Mouse (Mus musculus) lung, embryonic 14.5 days (tissue): ENCODE measurements around the gene Plscr2. TPM values are rescaled to one million over a fixed set of nuclear protein-coding genes. Genes with fewer than 3 reads are reported as not detected.
"Not testable (repeated sequence)": the region's sequence is repeated elsewhere in the genome, so short reads cannot be mapped to it uniquely, and the experiment has no call there.

ENCODE experiments used
- ATAC-seq: fragments of 200-750 bp; cut with Nextera tagmentation; 2 replicates; pipeline ENCODE4 v1.8.0; 2017; ENCODE audit warnings: mild to moderate bottlenecking, moderate TSS enrichment, moderate library complexity; ENCODE audit not compliant: insufficient read depth
- DNase-seq: peaks from one replicate; pipeline ENCODE4 v3.0.0-alpha.2; 2015
- H3K27ac ChIP-seq: fragments of 300-500 bp; sonication (generic); 2 replicates; pipeline ENCODE4 v1.5.1; 2014; ENCODE audit warnings: low read depth, mild to moderate bottlenecking, moderate library complexity
- H3K27me3 ChIP-seq: fragments of 300-500 bp; sonication (generic); 2 replicates; pipeline ENCODE4 v1.6.1; 2014; ENCODE audit warnings: low read length, control low read depth; ENCODE audit not compliant: insufficient read depth
- H3K36me3 ChIP-seq: fragments of 300-500 bp; sonication (generic); 2 replicates; pipeline ENCODE4 v1.6.1; 2014; ENCODE audit warnings: control low read depth; ENCODE audit not compliant: insufficient read depth
- H3K4me1 ChIP-seq: fragments of 300-500 bp; sonication (generic); 2 replicates; pipeline ENCODE4 v1.6.1; 2014; ENCODE audit warnings: antibody characterized with exemption, control low read depth; ENCODE audit not compliant: insufficient read depth
- H3K4me2 ChIP-seq: fragments of 300-500 bp; sonication (generic); 2 replicates; pipeline ENCODE4 v1.6.1; 2014; ENCODE audit warnings: mild to moderate bottlenecking
- H3K4me3 ChIP-seq: fragments of 300-500 bp; sonication (generic); 2 replicates; pipeline ENCODE4 v1.5.1; 2014; ENCODE audit warnings: low read depth, low read length
- H3K9ac ChIP-seq: fragments of 300-500 bp; sonication (generic); 2 replicates; pipeline ENCODE4 v1.6.1; 2014
- H3K9me3 ChIP-seq: fragments of 300-500 bp; sonication (generic); 2 replicates; pipeline ENCODE4 v1.6.1; 2016; ENCODE audit warnings: low read depth, low read length, control low read depth
- CTCF ChIP-seq: IDR thresholded peaks from 2 replicates; pipeline ENCODE4 v1.5.1; 2016; ENCODE audit warnings: antibody characterized with exemption, low read depth
- WGBS: fragments of 180-500 bp; shearing (Covaris S2); extraction: QIAGEN DNeasy Blood & Tissue Kit; methylation state at CpG from one replicate; pipeline ENCODE4 v1.1.7; 2014; 5-methylcytosine and 5-hydroxymethylcytosine counted together
- polyA plus RNA-seq: library from polyadenylated mRNA; unstranded; fragments of >200 nt; fragmentation: Nextera tagmentation; extraction: Ambion mirVana; gene quantifications from 2 replicates; pipeline ENCODE4 v1.2.1, GENCODE M21; 2014

Gene Plscr2
- polyA plus RNA-seq, 1 experiment from 2014 or later = 2.0 TPM

GRCm38 (mm10) chr9:92293560-92294548, 18.5 kb downstream of the Plscr2 start:
- Histone ChIP-seq H3K27ac (no peak overlapping the region), H3K4me3 (no peak overlapping the region), H3K9me3 (no peaks in the 10 kb centered on the region), H3K4me1 (no peaks in the 10 kb centered on the region), H3K36me3 (no peaks in the 10 kb centered on the region), H3K9ac (no peak overlapping the region), H3K27me3 (no peaks in the 10 kb centered on the region), H3K4me2 (no peak overlapping the region)
- DNase-seq (no peak), ATAC-seq (no peak)
- WGBS = 78% methylated on average over 2 of the region's 2 CpGs
- no peak for TF ChIP-seq CTCF

DNA sequence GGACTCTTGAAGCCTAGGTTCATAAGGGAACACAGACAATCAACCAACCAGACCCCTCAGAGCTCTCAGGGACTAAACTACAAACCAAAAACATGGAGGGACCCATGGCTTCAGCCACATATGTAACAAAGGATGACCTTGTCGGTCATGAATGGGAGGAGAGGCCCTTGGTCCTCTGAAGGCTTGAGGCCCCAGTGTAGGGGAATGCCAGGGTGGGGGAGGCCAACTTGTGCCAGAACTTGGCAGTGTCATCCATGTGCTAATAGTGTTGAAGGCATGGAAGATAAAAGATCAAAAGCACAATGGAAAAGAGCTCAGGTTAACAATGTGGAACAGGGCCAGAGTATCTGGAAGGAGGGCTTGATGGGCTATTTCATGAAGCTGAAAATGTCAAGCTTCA, 22.9 kb downstream of the Plscr2 start:
- H3K9me3 ChIP-seq = no peaks in the 10 kb centered on the region
- TF ChIP-seq CTCF = no peak
- no peaks in the 10 kb centered on the region for H3K4me1 ChIP-seq
- 67% methylated on average over 1 of the region's 1 CpGs for WGBS
- H3K36me3 ChIP-seq = no peaks in the 10 kb centered on the region
- no peak overlapping the region for H3K4me3 ChIP-seq
- H3K27me3 ChIP-seq = no peaks in the 10 kb centered on the region
- H3K9ac ChIP-seq = no peak overlapping the region
- no peak for ATAC-seq
- H3K27ac ChIP-seq = no peak overlapping the region
- DNase-seq = no peak
- no peak overlapping the region for H3K4me2 ChIP-seq

DNA sequence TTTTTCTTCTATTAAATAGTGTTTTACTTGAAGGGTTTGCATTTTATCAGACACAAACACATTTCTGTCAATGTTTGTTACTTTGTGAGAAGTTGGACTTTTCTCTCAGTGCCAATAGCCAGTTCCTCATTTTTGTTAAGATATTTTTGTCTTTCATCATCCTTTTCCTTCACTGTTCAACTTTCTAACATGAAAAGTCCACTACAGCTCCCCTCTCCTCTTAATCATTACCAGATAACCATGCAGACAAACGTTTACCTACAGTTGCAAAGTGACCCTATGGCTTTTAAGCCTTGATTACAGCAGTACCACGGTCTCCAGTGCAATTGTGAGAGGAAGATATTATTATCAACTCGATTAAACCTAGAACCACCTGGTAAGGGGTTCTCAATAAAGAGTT, 25.8 kb downstream of the Plscr2 start:
- H3K4me1 ChIP-seq = no peaks in the 10 kb centered on the region
- ATAC-seq (no peak), DNase-seq (no peak)
- H3K36me3 ChIP-seq = no peaks in the 10 kb centered on the region
- 47% methylated on average over 3 of the region's 3 CpGs for WGBS
- no peak overlapping the region for H3K9ac ChIP-seq
- TF ChIP-seq CTCF = no peak
- no peak overlapping the region for H3K27ac ChIP-seq
- H3K4me3 ChIP-seq = no peak overlapping the region
- no peaks in the 10 kb centered on the region for H3K27me3 ChIP-seq
- no peaks in the 10 kb centered on the region for H3K9me3 ChIP-seq
- H3K4me2 ChIP-seq = no peak overlapping the region

- ATAC-seq (no peak), DNase-seq (no peak)
- 65% methylated on average over 8 of the region's 8 CpGs for WGBS
- no peak for TF ChIP-seq CTCF
- no peak overlapping the region for H3K4me3 ChIP-seq
- H3K4me2 ChIP-seq = no peak overlapping the region
- no peaks in the 10 kb centered on the region for H3K9me3 ChIP-seq
- H3K9ac ChIP-seq = no peak overlapping the region
- no peak overlapping the region for H3K27ac ChIP-seq
- no peaks in the 10 kb centered on the region for H3K27me3 ChIP-seq
- H3K36me3 ChIP-seq = no peaks in the 10 kb centered on the region
- H3K4me1 ChIP-seq = no peaks in the 10 kb centered on the region
Observed at GRCm38 (mm10) chr9:92305075-92305474, 29.7 kb downstream of the Plscr2 start.

DNA sequence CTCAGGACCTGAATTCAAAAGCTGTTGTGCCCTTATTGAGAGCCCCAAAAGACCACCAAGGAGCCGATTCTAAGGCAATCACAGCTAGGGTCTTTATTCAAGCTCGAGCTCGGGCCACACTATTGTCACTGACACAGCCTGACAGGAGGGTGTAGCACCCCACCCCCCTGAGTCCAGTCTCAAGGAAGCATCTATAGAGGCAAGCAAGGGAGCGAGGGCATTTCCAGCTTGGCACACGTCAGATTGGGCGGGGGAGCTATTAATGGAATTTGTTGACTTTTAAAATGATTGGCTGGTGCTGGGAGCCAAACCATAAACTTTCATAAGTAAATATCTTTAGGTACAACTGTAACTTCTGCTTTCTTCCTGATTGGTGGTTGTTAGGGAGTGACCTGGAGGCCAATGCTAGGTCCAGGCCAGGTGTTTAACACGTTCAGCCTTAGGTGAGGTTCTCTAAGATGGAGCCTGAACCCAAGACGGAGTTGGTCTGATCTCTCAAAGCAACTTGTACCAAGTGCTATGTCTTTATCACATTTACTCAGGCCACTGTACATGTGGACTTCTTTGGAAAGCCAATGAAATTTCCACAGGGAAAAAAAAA, 30.3 kb downstream of the Plscr2 start:
- Histone ChIP-seq H3K9me3 (no peaks in the 10 kb centered on the region), H3K27ac (no peak overlapping the region), H3K4me2 (no peak overlapping the region), H3K9ac (no peak overlapping the region), H3K4me1 (no peaks in the 10 kb centered on the region), H3K27me3 (no peaks in the 10 kb centered on the region), H3K4me3 (no peak overlapping the region), H3K36me3 (no peaks in the 10 kb centered on the region)
- ATAC-seq (no peak), DNase-seq (no peak)
- 80% methylated on average over 8 of the region's 8 CpGs for WGBS
- no peak for TF ChIP-seq CTCF

- no peak for ATAC-seq
- H3K4me2 ChIP-seq = no peak within 1 kb of the TSS
- no peak for DNase-seq
- no peaks in the 10 kb centered on the region for H3K36me3 ChIP-seq
- H3K27me3 ChIP-seq = no peaks in the 10 kb centered on the region
- 63% methylated on average over 1 of the region's 1 CpGs for WGBS
- H3K4me1 ChIP-seq = no peaks in the 10 kb centered on the region
- no peak within 1 kb of the TSS for H3K4me3 ChIP-seq
- no peak within 1 kb of the TSS for H3K9ac ChIP-seq
- H3K9me3 ChIP-seq = no peaks in the 10 kb centered on the region
- H3K27ac ChIP-seq = no peak within 1 kb of the TSS
- TF ChIP-seq CTCF = no peak
Observed at GRCm38 (mm10) chr9:92309077-92309476, 33.7 kb downstream of the Plscr2 start, which contains the start of gene 1700057G04Rik. TSS of gene 1700057G04Rik (plus strand) at chr9:92309377.

DNA sequence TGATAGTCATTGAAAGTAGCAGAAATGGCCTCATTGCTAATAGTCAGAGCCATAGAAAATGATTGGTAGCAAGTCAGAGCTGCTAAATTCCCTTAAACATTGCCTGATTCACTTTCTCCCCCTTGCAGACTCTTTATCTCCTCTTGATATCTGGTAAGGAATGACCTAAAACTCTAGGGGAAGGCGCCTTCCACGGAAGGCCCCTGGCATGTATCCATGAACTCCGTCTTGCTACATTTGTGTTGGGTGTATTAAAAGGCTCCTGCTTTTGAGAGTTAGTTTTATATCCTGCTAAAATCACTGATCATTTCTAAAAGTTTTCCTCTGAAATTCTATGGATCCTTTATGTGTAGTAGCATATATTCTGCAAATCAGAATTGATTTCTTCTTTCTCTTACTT, 41.4 kb downstream of the Plscr2 start:
- H3K4me3 ChIP-seq = no peak overlapping the region
- no peak for TF ChIP-seq CTCF
- WGBS = 56% methylated on average over 3 of the region's 3 CpGs

GRCm38 (mm10) chr9:92325936-92326335, 50.5 kb downstream of the Plscr2 start:
- not testable (repeated sequence) for H3K4me2 ChIP-seq, H3K9ac ChIP-seq, H3K36me3 ChIP-seq, H3K27me3 ChIP-seq, DNase-seq, H3K9me3 ChIP-seq, H3K4me3 ChIP-seq, H3K4me1 ChIP-seq, ATAC-seq, H3K27ac ChIP-seq
- WGBS = 67% methylated on average over 9 of the region's 9 CpGs

More for the DNA sequence above, 41.4 kb downstream of the Plscr2 start:
- DNase-seq (peak; percentile 28), ATAC-seq (no peak)
- no peak overlapping the region for H3K4me2 ChIP-seq
- no peaks in the 10 kb centered on the region for H3K27me3 ChIP-seq
- no peaks in the 10 kb centered on the region for H3K36me3 ChIP-seq
- no peak overlapping the region for H3K9ac ChIP-seq
- no peaks in the 10 kb centered on the region for H3K9me3 ChIP-seq
- H3K4me1 ChIP-seq = no peaks in the 10 kb centered on the region
- no peak overlapping the region for H3K27ac ChIP-seq
